Mouse (Mus musculus): Measurements from ENCODE around the gene Spata31d1b. TPM values are rescaled to one million over a fixed set of nuclear protein-coding genes. Genes with fewer than 3 reads are reported as not detected.

Spata31d1b gene
- total and polyA plus RNA-seq, 3 experiments, result not detected

Other genes starting within 250 kb of the Spata31d1b start
- gene Agtpbp1, start 127.1 kb upstream of the Spata31d1b start, total RNA-seq (2012; rRNA removed), result 24.2 and 29.8 TPM in 2 replicates
- gene Agtpbp1, start 127.1 kb upstream of the Spata31d1b start, polyA plus RNA-seq (2012; ENCODE audit: insufficient read depth in 1 of 2, insufficient read length in 2 of 2, low read depth in 1 of 2, low replicate concordance in 2 of 2, missing spikeins in 1 of 2), result 100 to 1,000 TPM in 1 of 2 experiments, 10 to 100 TPM in 1; 33.7 to 117 TPM
- 19.5 and 25.8 TPM in 2 replicates for gene Naa35, start 127.0 kb upstream of the Spata31d1b start, total RNA-seq (2012; rRNA removed)
- 10 to 100 TPM in 1 of 2 experiments, not detected in 1; 44.4 TPM for gene Naa35, start 127.0 kb upstream of the Spata31d1b start, polyA plus RNA-seq (2012; ENCODE audit: insufficient read depth in 1 of 2, insufficient read length in 2 of 2, low read depth in 1 of 2, low replicate concordance in 2 of 2, missing spikeins in 1 of 2)
- 22.1 and 23.6 TPM in 2 replicates for gene Golm1, start 36.5 kb upstream of the Spata31d1b start, total RNA-seq (2012; rRNA removed)
- gene Golm1, start 36.5 kb upstream of the Spata31d1b start, polyA plus RNA-seq (2012; ENCODE audit: insufficient read depth in 1 of 2, insufficient read length in 2 of 2, low read depth in 1 of 2, low replicate concordance in 2 of 2, missing spikeins in 1 of 2), result 10 to 100 TPM in 1 of 2 experiments, not detected in 1; 26.8 TPM
- gene 4921517D22Rik, start 18.2 kb upstream of the Spata31d1b start, total RNA-seq (2012; rRNA removed), result not detected in 2 replicates
- not detected for gene 4921517D22Rik, start 18.2 kb upstream of the Spata31d1b start, polyA plus RNA-seq (2012; ENCODE audit: insufficient read depth in 1 of 2, insufficient read length in 2 of 2, low read depth in 1 of 2, low replicate concordance in 2 of 2, missing spikeins in 1 of 2)
- not detected in 2 replicates for gene Spata31d1a, start 2.0 kb upstream of the Spata31d1b start, total RNA-seq (2012; rRNA removed)
- gene Spata31d1a, start 2.0 kb upstream of the Spata31d1b start, polyA plus RNA-seq (2012; ENCODE audit: insufficient read depth in 1 of 2, insufficient read length in 2 of 2, low read depth in 1 of 2, low replicate concordance in 2 of 2, missing spikeins in 1 of 2), result under 1 TPM in 1 of 2 experiments, not detected in 1; 0.03 TPM
- gene Spata31d1d, start 19.5 kb downstream of the Spata31d1b start, total RNA-seq (2012; rRNA removed), result not detected in 2 replicates
- gene Spata31d1d, start 19.5 kb downstream of the Spata31d1b start, polyA plus RNA-seq (2012; ENCODE audit: insufficient read depth in 1 of 2, insufficient read length in 2 of 2, low read depth in 1 of 2, low replicate concordance in 2 of 2, missing spikeins in 1 of 2), result not detected
- not detected in 2 replicates for gene 1700014D04Rik, start 34.5 kb downstream of the Spata31d1b start, total RNA-seq (2012; rRNA removed)
- under 1 TPM in 1 of 2 experiments, not detected in 1; 0.06 TPM for gene 1700014D04Rik, start 34.5 kb downstream of the Spata31d1b start, polyA plus RNA-seq (2012; ENCODE audit: insufficient read depth in 1 of 2, insufficient read length in 2 of 2, low read depth in 1 of 2, low replicate concordance in 2 of 2, missing spikeins in 1 of 2)
- 27.1 and 31.2 TPM in 2 replicates for gene Isca1, start 57.5 kb downstream of the Spata31d1b start, total RNA-seq (2012; rRNA removed)
- gene Isca1, start 57.5 kb downstream of the Spata31d1b start, polyA plus RNA-seq (2012; ENCODE audit: insufficient read depth in 1 of 2, insufficient read length in 2 of 2, low read depth in 1 of 2, low replicate concordance in 2 of 2, missing spikeins in 1 of 2), result 10 to 100 TPM; 63.5 to 76.3 TPM
- gene Gm49354, start 70.0 kb downstream of the Spata31d1b start, total RNA-seq (2012; rRNA removed), result not detected in 2 replicates
- gene Gm49354, start 70.0 kb downstream of the Spata31d1b start, polyA plus RNA-seq (2012; ENCODE audit: insufficient read depth in 1 of 2, insufficient read length in 2 of 2, low read depth in 1 of 2, low replicate concordance in 2 of 2, missing spikeins in 1 of 2), result 1 to 10 TPM in 1 of 2 experiments, not detected in 1; 3.6 TPM
- gene Tut7, start 110.9 kb downstream of the Spata31d1b start, total RNA-seq (2012; rRNA removed), result 38.1 and 47.7 TPM in 2 replicates
- 100 to 1,000 TPM in 1 of 2 experiments, 10 to 100 TPM in 1; 53.8 to 135 TPM for gene Tut7, start 110.9 kb downstream of the Spata31d1b start, polyA plus RNA-seq (2012; ENCODE audit: insufficient read depth in 1 of 2, insufficient read length in 2 of 2, low read depth in 1 of 2, low replicate concordance in 2 of 2, missing spikeins in 1 of 2)